In the genomic region with DNA sequence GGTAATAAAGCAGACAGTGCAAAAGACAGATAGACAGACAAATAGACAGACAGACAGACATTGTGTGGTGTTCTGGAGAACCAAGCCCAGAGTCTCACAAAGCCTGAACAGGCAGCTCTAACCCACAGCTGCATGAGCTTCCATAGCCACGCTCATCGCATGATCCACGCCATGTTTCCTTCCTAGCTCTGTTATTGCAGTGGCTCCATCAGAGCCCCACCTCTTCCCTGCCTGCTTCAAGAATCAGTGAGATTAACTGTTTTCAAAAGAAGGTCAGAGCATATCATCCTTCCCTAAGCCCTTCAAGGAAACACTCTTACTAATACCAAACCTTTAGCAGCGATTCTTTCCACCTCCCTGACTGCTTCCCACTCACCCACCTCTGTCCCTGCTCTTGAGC, we compare ENCODE assay signal across 20 mouse cellular contexts. TPM values are rescaled to one million over a fixed set of nuclear protein-coding genes. Genes with fewer than 3 reads are reported as not detected.
DNase-seq lines count a peak whose midpoint lies in the region; ATAC-seq and TF ChIP-seq lines count a peak whose summit lies in the region.
"Had no signal": no experiment of that assay in that cellular context is flagged by ENCODE, and none has a peak within 500 bp of the region (broad histone marks: within the 10 kb centered on the region; RNA-seq: fewer than 3 reads in every experiment).

No protein-coding gene starts in this region.

- no peak overlapping the region for H3K4me3 ChIP-seq in heart, embryonic 14.5 days (ENCODE audit: control insufficient read depth in 1 of 2, insufficient read depth in 1 of 2, low read depth in 1 of 2, low read length in 2 of 2)
- no peak overlapping the region for H3K4me3 ChIP-seq in thymus, adult 2 months (ENCODE audit: control insufficient read depth, insufficient read depth, low read length)
- H3K4me3 ChIP-seq in intestine, embryonic 15.5 days (replicated peaks) = no peak overlapping the region
- no peak overlapping the region for H3K4me3 ChIP-seq in stomach, embryonic 15.5 days (replicated peaks)

- peak overlapping the region; percentile 5 to 31; a peak in 3 of 4 replicates for H3K27ac ChIP-seq in heart, embryonic 14.5 days (replicated peaks in 1 of 2; ENCODE audit: control insufficient read depth in 1 of 2, insufficient read depth in 1 of 2, low read depth in 2 of 2, low read length in 2 of 2)
- H3K27ac ChIP-seq in thymus, adult 2 months (ENCODE audit: control insufficient read depth, insufficient read depth, low read length) = peak overlapping the region; percentile 77
- peak overlapping the region; percentile 23; the same call in 1 of the 2 replicates for H3K27ac ChIP-seq in intestine, embryonic 15.5 days
- H3K27ac ChIP-seq in stomach, embryonic 15.5 days = 0 out of 2 replicates have a peak overlapping the region, but pooled peaks have one; percentile 8

- H3K27me3 ChIP-seq in heart, embryonic 14.5 days (ENCODE audit: control insufficient read depth, insufficient read depth, low read length) = no peaks in the 10 kb centered on the region
- H3K27me3 ChIP-seq in thymus, adult 2 months (ENCODE audit: control insufficient read depth, insufficient read depth, low read length) = no peaks in the 10 kb centered on the region
- no peaks in the 10 kb centered on the region for H3K27me3 ChIP-seq in intestine, embryonic 15.5 days (replicated peaks)
- H3K27me3 ChIP-seq in stomach, embryonic 15.5 days (replicated peaks) = no peaks in the 10 kb centered on the region

- no peak for TF ChIP-seq POLR2A in thymus, adult 2 months (IDR thresholded peaks at IDR 0.05; ENCODE audit: control insufficient read depth, extremely low read depth, insufficient read depth, low read length, poor library complexity)

- DNase-seq in heart, postnatal 10 days = no peak
- DNase-seq in thymus, adult 2 months = no peak
- DNase-seq in thymus, postnatal 10 days (ENCODE audit: low spot score in 2 of 2) = no peak
- DNase-seq in lung, postnatal 36 days = no peak
- no peak for DNase-seq in right cerebral cortex, adult 18-20 months
- DNase-seq: adrenal gland, postnatal 36 days; cerebellum, adult 9-10 months; heart, adult 11 months; kidney, adult 2 months; lung, adult 18-20 months; thymus, postnatal 4 days had no signal

- H3K4me1 ChIP-seq in heart, embryonic 14.5 days (ENCODE audit: control insufficient read depth in 2 of 2, insufficient read depth in 2 of 2, low read length in 2 of 2) = peaks cover 16 to 47% of the 10 kb centered on the region in 2 experiments
- peaks cover 27% of the 10 kb centered on the region for H3K4me1 ChIP-seq in thymus, adult 2 months (replicated peaks; ENCODE audit: control insufficient read depth, insufficient read depth, low read length)
- peaks cover 28% of the 10 kb centered on the region for H3K4me1 ChIP-seq in intestine, embryonic 15.5 days (replicated peaks)
- H3K4me1 ChIP-seq in stomach, embryonic 15.5 days = peaks cover 17% of the 10 kb centered on the region; the same call in 1 of the 2 replicates

- no peak for TF ChIP-seq CTCF in thymus, adult 2 months (IDR thresholded peaks at IDR 0.05; ENCODE audit: borderline replicate concordance, control insufficient read depth, extremely low read depth, insufficient read depth, low read length, poor library complexity)

- H3K36me3 ChIP-seq in heart, embryonic 14.5 days (ENCODE audit: control insufficient read depth, insufficient read depth, low read length) = 0 out of 2 replicates have a peak, but pooled peaks cover 3% of the 10 kb centered on the region
- H3K36me3 ChIP-seq in thymus, adult 2 months (ENCODE audit: control insufficient read depth, insufficient read depth, low read length) = no peaks in the 10 kb centered on the region
- H3K36me3 ChIP-seq in intestine, embryonic 15.5 days = no peaks in the 10 kb centered on the region
- no peaks in the 10 kb centered on the region for H3K36me3 ChIP-seq in stomach, embryonic 15.5 days

- intact Hi-C loops in heart, postnatal 10 days (cut with DNase I) = no loop called here

- ATAC-seq in heart, embryonic 14.5 days (ENCODE audit: insufficient number of reproducible peaks, insufficient read depth, low FRiP score, low read depth) = no peak
- peak; percentile 37 for ATAC-seq in intestine, embryonic 15.5 days
- no peak for ATAC-seq in stomach, embryonic 15.5 days (ENCODE audit: insufficient read depth, low FRiP score, low read depth)

- no peak overlapping the region for H3K9ac ChIP-seq in heart, embryonic 14.5 days (ENCODE audit: low read length)
- no peak overlapping the region for H3K9ac ChIP-seq in intestine, embryonic 15.5 days
- H3K9ac ChIP-seq in stomach, embryonic 15.5 days = no peak overlapping the region

- H3K9me3 ChIP-seq in heart, embryonic 14.5 days (ENCODE audit: control insufficient read depth, low read length) = no peaks in the 10 kb centered on the region
- no peaks in the 10 kb centered on the region for H3K9me3 ChIP-seq in intestine, embryonic 15.5 days
- no peaks in the 10 kb centered on the region for H3K9me3 ChIP-seq in stomach, embryonic 15.5 days

- peak overlapping the region; percentile 9; the same call in 1 of the 2 replicates for H3K4me2 ChIP-seq in heart, embryonic 14.5 days (ENCODE audit: low read length)
- H3K4me2 ChIP-seq in intestine, embryonic 15.5 days (replicated peaks) = no peak overlapping the region
- no peak overlapping the region for H3K4me2 ChIP-seq in stomach, embryonic 15.5 days
- H3K4me2 ChIP-seq: midbrain, embryonic 11.5 days had no signal

- WGBS in heart, embryonic 14.5 days = 50% methylated on average over 4 of the region's 4 CpGs
- WGBS in thymus, adult 2 months = 49% methylated on average over 4 of the region's 4 CpGs
- WGBS in intestine, embryonic 15.5 days = 50% methylated on average over 4 of the region's 4 CpGs
- 57% methylated on average over 4 of the region's 4 CpGs for WGBS in stomach, embryonic 15.5 days

RNA-seq across cellular contexts. Expression of a gene that starts 41.4 kb away (rescaled TPM):
- polyA plus RNA-seq in heart, embryonic 14.5 days (2014; fragmentation: Nextera tagmentation; extraction: Ambion mirVana) = 178 and 183 TPM in 2 replicates
- 100 to 1,000 TPM; 160 to 179 TPM for total RNA-seq in heart, postnatal 10 days (2021)
- 130 and 139 TPM in 2 replicates for polyA plus RNA-seq in thymus, adult 2 months (2012; rRNA removed)
- 238 and 258 TPM in 2 replicates for polyA plus RNA-seq in intestine, embryonic 15.5 days (2015; fragmentation: Nextera tagmentation; extraction: Ambion mirVana)
- polyA plus RNA-seq in stomach, embryonic 15.5 days (2015; fragmentation: Nextera tagmentation; extraction: Ambion mirVana) = 227 and 229 TPM in 2 replicates

RNA-seq across cellular contexts. Expression of a gene that starts 43.3 kb away (rescaled TPM):
- 25.4 and 26.1 TPM in 2 replicates for polyA plus RNA-seq in heart, embryonic 14.5 days (2014; fragmentation: Nextera tagmentation; extraction: Ambion mirVana)
- 10 to 100 TPM; 22.7 to 22.8 TPM for total RNA-seq in heart, postnatal 10 days (2021)
- polyA plus RNA-seq in thymus, adult 2 months (2012; rRNA removed) = 19.8 and 21.1 TPM in 2 replicates
- polyA plus RNA-seq in intestine, embryonic 15.5 days (2015; fragmentation: Nextera tagmentation; extraction: Ambion mirVana) = 14.2 and 16.8 TPM in 2 replicates
- 18.4 and 18.8 TPM in 2 replicates for polyA plus RNA-seq in stomach, embryonic 15.5 days (2015; fragmentation: Nextera tagmentation; extraction: Ambion mirVana)

RNA-seq across cellular contexts. Expression of a gene that starts 59.9 kb away (rescaled TPM):
- 80.5 and 84.2 TPM in 2 replicates for polyA plus RNA-seq in heart, embryonic 14.5 days (2014; fragmentation: Nextera tagmentation; extraction: Ambion mirVana)
- 100 to 1,000 TPM; 156 to 283 TPM for total RNA-seq in heart, postnatal 10 days (2021)
- 0.47 and 15.3 TPM in 2 replicates for polyA plus RNA-seq in thymus, adult 2 months (2012; rRNA removed)
- not detected in 2 replicates for polyA plus RNA-seq in intestine, embryonic 15.5 days (2015; fragmentation: Nextera tagmentation; extraction: Ambion mirVana)
- not detected in 2 replicates for polyA plus RNA-seq in stomach, embryonic 15.5 days (2015; fragmentation: Nextera tagmentation; extraction: Ambion mirVana)
- total RNA-seq: adrenal gland, postnatal 36 days; left cerebral cortex, adult 18-20 months had no signal
- polyA plus RNA-seq: embryonic facial prominence, embryonic 14.5 days; frontal cortex, adult 2 months; midbrain, embryonic 11.5 days; neural tube, embryonic 14.5 days; small intestine, adult 2 months had no signal

Comparison
In these comparisons a context has a peak if more than half of its experiments do, and no peak if none do; other contexts are left out.
1. H3K27ac ChIP-seq: peak in every context shown above with its lines; median percentile 77 in thymus, adult 2 months; 23 in intestine, embryonic 15.5 days; 18 in heart, embryonic 14.5 days; 8 in stomach, embryonic 15.5 days.